Mouse (Mus musculus) cerebellum, adult 2 months (tissue): ENCODE measurements around the gene Fam83g. TPM values are rescaled to one million over a fixed set of nuclear protein-coding genes. Genes with fewer than 3 reads are reported as not detected.

Experiments
- DNase-seq, 2 experiments: peaks; one replicate each; pipeline ENCODE4 v3.0.0; 2021
- H3K27ac ChIP-seq: fragments of 200-500 bp; 2 replicates; pipeline ENCODE4 v1.5.1; 2012; ENCODE audit warnings: low read length, control low read depth, inconsistent platforms; ENCODE audit not compliant: insufficient read depth
- H3K27me3 ChIP-seq: fragments of 200-500 bp; 2 replicates; pipeline ENCODE4 v1.6.1; 2012; ENCODE audit warnings: inconsistent platforms, mild to moderate bottlenecking, low read length, moderate library complexity; ENCODE audit not compliant: control insufficient read depth, insufficient read depth
- H3K4me1 ChIP-seq: fragments of 200-500 bp; 2 replicates; pipeline ENCODE4 v1.6.1; 2011; ENCODE audit warnings: low read length; ENCODE audit not compliant: control insufficient read depth, insufficient read depth
- H3K4me3 ChIP-seq: fragments of 200-500 bp; replicated peaks from 2 replicates; pipeline ENCODE3; 2011; ENCODE audit warnings: mild to moderate bottlenecking, low read depth, low read length, control low read depth; ENCODE audit not compliant: insufficient read depth
- CTCF ChIP-seq: fragments of 200-500 bp; IDR thresholded peaks from 2 replicates; pipeline ENCODE4 v1.5.1; 2011; ENCODE audit warnings: low read depth, mild to moderate bottlenecking, control low read depth, low read length, moderate library complexity, borderline replicate concordance; ENCODE audit not compliant: insufficient read depth
- POLR2A ChIP-seq: fragments of 200-500 bp; IDR thresholded peaks from 2 replicates; pipeline ENCODE4 v1.6.1; 2011; ENCODE audit warnings: low read length, control low read depth, borderline replicate concordance; ENCODE audit not compliant: insufficient read depth
- WGBS: fragments of 180-500 bp; shearing (Covaris S2); methylation state at CpG from one replicate; pipeline ENCODE4 v1.1.7; 2018; 5-methylcytosine and 5-hydroxymethylcytosine counted together
- polyA plus RNA-seq: library from polyadenylated mRNA; depleted of rRNA; stranded (reverse); fragments of >200 nt; gene quantifications from 2 replicates; pipeline ENCODE4 v1.2.3, GENCODE M21; 2012

Fam83g gene
- polyA plus RNA-seq, 1 experiment, result 0.08 TPM

GRCm38 (mm10) chr11:61655649-61656048 is 28.2 kb upstream of the Fam83g start:
- Histone ChIP-seq H3K27ac (no peak overlapping the region), H3K4me1 (peaks cover 28% of the 10 kb centered on the region), H3K27me3 (no peaks in the 10 kb centered on the region), H3K4me3 (no peak overlapping the region)
- WGBS, result 85% methylated on average over 4 of the region's 4 CpGs
- no peak for TF ChIP-seq POLR2A
- TF ChIP-seq CTCF, result no peak
- no peak for DNase-seq

GRCm38 (mm10) chr11:61656148-61656850 is 27.6 kb upstream of the Fam83g start:
- Histone ChIP-seq H3K4me1 (peaks cover 28% of the 10 kb centered on the region), H3K27ac (no peak overlapping the region), H3K27me3 (no peaks in the 10 kb centered on the region), H3K4me3 (no peak overlapping the region)
- TF ChIP-seq CTCF (no peak), POLR2A (no peak)
- DNase-seq, result no peak
- 80% methylated on average over 6 of the region's 6 CpGs for WGBS

- Histone ChIP-seq H3K27ac (no peak overlapping the region), H3K27me3 (no peaks in the 10 kb centered on the region), H3K4me1 (peaks cover 28% of the 10 kb centered on the region), H3K4me3 (no peak overlapping the region)
- TF ChIP-seq CTCF (no peak), POLR2A (no peak)
- DNase-seq, result no peak
- WGBS, result 88% methylated on average over 2 of the region's 2 CpGs
These were observed 26.5 kb upstream of the Fam83g start for GRCm38 (mm10) chr11:61657432-61657831.

- WGBS, result 96% methylated on average over 3 of the region's 3 CpGs
- Histone ChIP-seq H3K27ac (no peak overlapping the region), H3K4me3 (no peak overlapping the region), H3K4me1 (peaks cover 28% of the 10 kb centered on the region), H3K27me3 (no peaks in the 10 kb centered on the region)
- DNase-seq, result no peak
- TF ChIP-seq POLR2A (no peak), CTCF (no peak)
These were observed 25.4 kb upstream of the Fam83g start for GRCm38 (mm10) chr11:61658360-61658922.

GRCm38 (mm10) chr11:61659011-61659858 is 24.7 kb upstream of the Fam83g start:
- 41% methylated on average over 4 of the region's 4 CpGs for WGBS
- peak; percentile 65 to 78 for DNase-seq
- Histone ChIP-seq H3K27ac (peak overlapping the region; percentile 4; the same call in 1 of the 2 replicates), H3K4me1 (peaks cover 28% of the 10 kb centered on the region), H3K27me3 (no peaks in the 10 kb centered on the region), H3K4me3 (no peak overlapping the region)
- TF ChIP-seq POLR2A (no peak), CTCF (no peak)

GRCm38 (mm10) chr11:61660001-61660400 is 23.9 kb upstream of the Fam83g start:
- peaks cover 28% of the 10 kb centered on the region for H3K4me1 ChIP-seq
- H3K4me3 ChIP-seq, result no peak overlapping the region
- TF ChIP-seq CTCF (no peak), POLR2A (no peak)
- peak; percentile 49 to 55 for DNase-seq
- H3K27ac ChIP-seq, result no peak overlapping the region
- WGBS, result 55% methylated on average over 8 of the region's 8 CpGs
- H3K27me3 ChIP-seq, result no peaks in the 10 kb centered on the region

GRCm38 (mm10) chr11:61660806-61661392 is 23.0 kb upstream of the Fam83g start:
- H3K4me3 ChIP-seq, result no peak overlapping the region
- no peak for DNase-seq
- 72% methylated on average over 7 of the region's 7 CpGs for WGBS
- H3K27ac ChIP-seq, result no peak overlapping the region
- H3K27me3 ChIP-seq, result no peaks in the 10 kb centered on the region
- H3K4me1 ChIP-seq, result peaks cover 28% of the 10 kb centered on the region
- TF ChIP-seq CTCF (no peak), POLR2A (no peak)
